Mouse (Mus musculus): ENCODE results near the gene Tnrc18.

The Tnrc18 gene

GRCm38 (mm10) chr5:142778871-142779270 lies 38.6 kb downstream of the Tnrc18 start:
- DNase-seq (ENCODE audit: low spot score in 2 of 2), result no peak

- no peak for DNase-seq (ENCODE audit: low spot score in 2 of 2)
Observed at GRCm38 (mm10) chr5:142778135-142778534, 39.3 kb downstream of the Tnrc18 start.

GRCm38 (mm10) chr5:142776080-142776479 lies 41.4 kb downstream of the Tnrc18 start:
- DNase-seq (ENCODE audit: low spot score in 2 of 2), result no peak

- no peak for DNase-seq (ENCODE audit: low spot score in 2 of 2)
Observed at GRCm38 (mm10) chr5:142774771-142775170, 42.7 kb downstream of the Tnrc18 start.

- no peak for DNase-seq (ENCODE audit: low spot score in 2 of 2)
Observed at GRCm38 (mm10) chr5:142771964-142772363, 45.5 kb downstream of the Tnrc18 start.

GRCm38 (mm10) chr5:142771034-142771433 lies 46.4 kb downstream of the Tnrc18 start:
- DNase-seq (ENCODE audit: low spot score in 2 of 2), result no peak

- DNase-seq (ENCODE audit: low spot score in 2 of 2), result no peak
Observed at GRCm38 (mm10) chr5:142769641-142770040, 47.8 kb downstream of the Tnrc18 start.

- DNase-seq (ENCODE audit: low spot score in 2 of 2), result no peak
Observed at GRCm38 (mm10) chr5:142768352-142769267, 48.9 kb downstream of the Tnrc18 start.

GRCm38 (mm10) chr5:142767937-142768336 lies 49.5 kb downstream of the Tnrc18 start:
- DNase-seq (ENCODE audit: low spot score in 2 of 2), result peak; percentile 55 to 66

GRCm38 (mm10) chr5:142766708-142767107 lies 50.8 kb downstream of the Tnrc18 start:
- no peak for DNase-seq (ENCODE audit: low spot score in 2 of 2)

- DNase-seq (ENCODE audit: low spot score in 2 of 2), result no peak
Observed at GRCm38 (mm10) chr5:142764889-142765288, 52.6 kb downstream of the Tnrc18 start.

GRCm38 (mm10) chr5:142764306-142764705 lies 53.2 kb downstream of the Tnrc18 start:
- DNase-seq (ENCODE audit: low spot score in 2 of 2), result no peak

GRCm38 (mm10) chr5:142762082-142762807 lies 55.2 kb downstream of the Tnrc18 start:
- DNase-seq (ENCODE audit: low spot score in 2 of 2), result no peak

- peak; percentile 71 to 83 for DNase-seq (ENCODE audit: low spot score in 2 of 2)
Observed at GRCm38 (mm10) chr5:142761326-142761983, 56.0 kb downstream of the Tnrc18 start.

GRCm38 (mm10) chr5:142759786-142760185 lies 57.7 kb downstream of the Tnrc18 start:
- DNase-seq (ENCODE audit: low spot score in 2 of 2), result no peak

GRCm38 (mm10) chr5:142752241-142752640 lies 65.2 kb downstream of the Tnrc18 start:
- no peak for DNase-seq (ENCODE audit: low spot score in 2 of 2)

- no peak for DNase-seq (ENCODE audit: low spot score in 2 of 2)
Observed at GRCm38 (mm10) chr5:142750173-142750572, 67.3 kb downstream of the Tnrc18 start.

- DNase-seq (ENCODE audit: low spot score in 2 of 2), result no peak
Observed at GRCm38 (mm10) chr5:142747026-142747629, 70.3 kb downstream of the Tnrc18 start.

GRCm38 (mm10) chr5:142739941-142740340 lies 77.5 kb downstream of the Tnrc18 start:
- DNase-seq (ENCODE audit: low spot score in 2 of 2), result no peak

- no peak for DNase-seq (ENCODE audit: low spot score in 2 of 2)
Observed at GRCm38 (mm10) chr5:142731916-142732315, 85.5 kb downstream of the Tnrc18 start.

- DNase-seq (ENCODE audit: low spot score in 2 of 2), result no peak
Observed at GRCm38 (mm10) chr5:142730295-142730694, 87.2 kb downstream of the Tnrc18 start.

- no peak for DNase-seq (ENCODE audit: low spot score in 2 of 2)
Observed at GRCm38 (mm10) chr5:142728301-142728700, 89.2 kb downstream of the Tnrc18 start.
